Mouse (Mus musculus): ENCODE measurements around the gene Magi2. TPM values are rescaled to one million over a fixed set of nuclear protein-coding genes. Genes with fewer than 3 reads are reported as not detected.

The Magi2 gene
- polyA plus RNA-seq, 1 experiment from 2014 or later = 1.7 TPM

- Histone ChIP-seq H3K36me3 (ENCODE audit: control insufficient read depth, insufficient read depth, low read length) (no peaks in the 10 kb centered on the region), H3K4me3 (ENCODE audit: low read depth, low read length) (no peak overlapping the region), H3K4me2 (no peak overlapping the region), H3K27ac (ENCODE audit: low read depth, low read length) (no peak overlapping the region), H3K27me3 (replicated peaks; ENCODE audit: control insufficient read depth, insufficient read depth, low read length) (no peaks in the 10 kb centered on the region), H3K9me3 (ENCODE audit: control insufficient read depth, low read length) (no peaks in the 10 kb centered on the region), H3K4me1 (replicated peaks; ENCODE audit: control insufficient read depth, insufficient read depth, low read length) (no peaks in the 10 kb centered on the region), H3K9ac (ENCODE audit: low read depth, low read length) (no peak overlapping the region)
- ATAC-seq (replicated peaks; ENCODE audit: low FRiP score) (no peak), DNase-seq (ENCODE audit: low spot score) (no peak)
- WGBS = 66% methylated on average over 11 of the region's 11 CpGs
Measured at GRCm38 (mm10) chr5:20294521-20294920, 1067.7 kb downstream of the Magi2 start.

DNA sequence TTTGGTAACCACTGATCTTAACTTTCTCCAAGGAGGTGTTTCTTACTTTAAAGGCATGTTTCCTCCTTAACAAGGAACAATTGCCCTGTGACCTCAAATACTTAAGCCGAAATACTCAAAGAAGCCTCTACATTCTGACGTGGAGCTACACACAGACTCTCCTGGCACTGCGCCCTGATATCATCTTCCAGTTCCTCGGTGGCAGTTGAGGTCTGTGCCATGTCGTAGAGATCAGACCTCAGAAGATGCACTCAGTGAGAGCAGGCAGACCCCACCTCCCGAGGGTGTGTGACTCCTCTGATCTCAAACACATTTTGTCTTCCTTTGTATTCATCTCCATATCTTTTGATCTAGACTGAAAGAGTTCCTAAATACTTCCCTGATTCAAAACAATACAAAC is 1073.0 kb downstream of the Magi2 start:
- Histone ChIP-seq H3K4me3 (ENCODE audit: low read depth, low read length) (no peak overlapping the region), H3K36me3 (ENCODE audit: control insufficient read depth, insufficient read depth, low read length) (no peaks in the 10 kb centered on the region), H3K9me3 (ENCODE audit: control insufficient read depth, low read length) (no peaks in the 10 kb centered on the region), H3K27ac (ENCODE audit: low read depth, low read length) (no peak overlapping the region), H3K4me1 (replicated peaks; ENCODE audit: control insufficient read depth, insufficient read depth, low read length) (no peaks in the 10 kb centered on the region), H3K4me2 (no peak overlapping the region), H3K27me3 (replicated peaks; ENCODE audit: control insufficient read depth, insufficient read depth, low read length) (no peaks in the 10 kb centered on the region), H3K9ac (ENCODE audit: low read depth, low read length) (no peak overlapping the region)
- no peak for DNase-seq (ENCODE audit: low spot score)
- WGBS = 74% methylated on average over 6 of the region's 6 CpGs
- ATAC-seq (replicated peaks; ENCODE audit: low FRiP score) = no peak

DNA sequence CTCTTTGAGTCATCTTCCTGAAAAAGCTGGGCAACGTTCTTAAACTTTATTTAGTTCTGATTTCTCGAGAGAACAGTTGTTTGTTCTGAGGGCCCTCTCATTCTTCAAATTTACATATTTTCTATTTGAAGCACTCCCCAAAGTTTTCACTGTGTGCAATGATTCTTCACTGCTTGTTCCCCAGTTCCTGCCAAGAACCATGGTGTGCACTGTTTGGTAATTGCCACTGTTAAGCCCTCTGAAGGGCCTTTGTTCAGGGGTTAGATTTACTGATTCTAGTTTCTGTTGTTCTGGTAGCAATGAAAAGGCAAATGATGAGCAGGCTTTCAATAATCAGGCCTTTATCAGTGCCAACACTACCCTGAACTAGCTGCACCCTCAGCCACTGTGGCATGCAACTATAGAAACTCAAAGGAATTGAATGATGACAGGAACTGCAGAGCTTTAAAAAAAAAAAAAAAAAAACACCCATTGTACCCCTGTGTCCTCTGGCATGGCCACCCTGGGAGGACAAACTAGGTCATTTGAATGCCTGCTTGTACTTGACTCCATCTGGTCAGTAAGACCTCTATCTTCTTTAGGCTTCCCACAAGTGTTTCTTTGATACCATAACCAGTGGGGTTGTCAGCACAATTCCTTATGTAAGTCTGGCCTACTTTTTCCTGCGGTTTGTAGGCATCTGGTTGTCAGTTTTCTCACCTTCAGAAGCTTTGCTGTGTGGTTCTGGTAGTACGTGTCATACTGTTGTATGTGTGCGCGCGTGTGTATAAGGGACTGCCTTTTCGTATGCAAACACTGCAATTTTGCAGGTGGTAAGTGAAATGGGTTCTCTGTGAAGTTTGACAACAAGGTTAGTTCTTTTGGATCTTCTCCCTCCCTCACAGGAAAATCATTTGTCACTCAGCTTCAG is 1076.5 kb downstream of the Magi2 start:
- no peaks in the 10 kb centered on the region for H3K36me3 ChIP-seq (ENCODE audit: control insufficient read depth, insufficient read depth, low read length)
- no peak overlapping the region for H3K9ac ChIP-seq (ENCODE audit: low read depth, low read length)
- H3K27ac ChIP-seq (ENCODE audit: low read depth, low read length) = no peak overlapping the region
- DNase-seq (ENCODE audit: low spot score) = no peak
- WGBS = 82% methylated on average over 8 of the region's 8 CpGs
- H3K4me2 ChIP-seq = no peak overlapping the region
- H3K9me3 ChIP-seq (ENCODE audit: control insufficient read depth, low read length) = no peaks in the 10 kb centered on the region
- H3K27me3 ChIP-seq (replicated peaks; ENCODE audit: control insufficient read depth, insufficient read depth, low read length) = no peaks in the 10 kb centered on the region
- ATAC-seq (replicated peaks; ENCODE audit: low FRiP score) = no peak
- H3K4me3 ChIP-seq (ENCODE audit: low read depth, low read length) = no peak overlapping the region
- H3K4me1 ChIP-seq (replicated peaks; ENCODE audit: control insufficient read depth, insufficient read depth, low read length) = no peaks in the 10 kb centered on the region

DNA sequence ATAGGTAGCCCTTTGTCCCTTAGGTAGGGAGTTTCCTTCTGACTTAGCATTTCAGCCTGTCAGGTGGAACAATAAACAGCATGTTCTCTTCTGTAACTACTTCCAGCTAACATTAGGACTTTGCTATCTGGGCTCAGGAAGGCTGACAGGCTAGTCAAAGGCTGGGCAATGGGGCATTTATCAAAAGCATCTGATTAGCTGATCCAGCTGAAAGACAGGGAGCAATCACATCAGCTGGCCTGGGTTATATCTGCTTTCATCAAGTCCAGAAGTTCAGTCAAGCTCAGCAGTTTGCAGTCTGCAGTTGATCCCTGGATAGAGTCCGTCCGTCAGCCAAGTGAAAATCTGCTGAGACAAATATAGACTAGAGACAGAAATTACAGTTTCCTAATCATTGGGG is 1094.1 kb downstream of the Magi2 start:
- Histone ChIP-seq H3K27me3 (replicated peaks; ENCODE audit: control insufficient read depth, insufficient read depth, low read length) (no peaks in the 10 kb centered on the region), H3K9me3 (ENCODE audit: control insufficient read depth, low read length) (no peaks in the 10 kb centered on the region), H3K9ac (ENCODE audit: low read depth, low read length) (no peak overlapping the region), H3K4me2 (no peak overlapping the region), H3K4me1 (replicated peaks; ENCODE audit: control insufficient read depth, insufficient read depth, low read length) (no peaks in the 10 kb centered on the region), H3K27ac (ENCODE audit: low read depth, low read length) (no peak overlapping the region), H3K4me3 (ENCODE audit: low read depth, low read length) (no peak overlapping the region), H3K36me3 (ENCODE audit: control insufficient read depth, insufficient read depth, low read length) (no peaks in the 10 kb centered on the region)
- no peak for DNase-seq (ENCODE audit: low spot score)
- no peak for ATAC-seq (replicated peaks; ENCODE audit: low FRiP score)
- WGBS = 76% methylated on average over 2 of the region's 2 CpGs

- no peaks in the 10 kb centered on the region for H3K27me3 ChIP-seq (replicated peaks; ENCODE audit: control insufficient read depth, insufficient read depth, low read length)
- H3K36me3 ChIP-seq (ENCODE audit: control insufficient read depth, insufficient read depth, low read length) = no peaks in the 10 kb centered on the region
- no peak overlapping the region for H3K27ac ChIP-seq (ENCODE audit: low read depth, low read length)
- H3K4me2 ChIP-seq = no peak overlapping the region
- no peak overlapping the region for H3K4me3 ChIP-seq (ENCODE audit: low read depth, low read length)
- no peak overlapping the region for H3K9ac ChIP-seq (ENCODE audit: low read depth, low read length)
- 67% methylated on average over 2 of the region's 2 CpGs for WGBS
- DNase-seq (ENCODE audit: low spot score) (no peak), ATAC-seq (replicated peaks; ENCODE audit: low FRiP score) (no peak)
- no peaks in the 10 kb centered on the region for H3K9me3 ChIP-seq (ENCODE audit: control insufficient read depth, low read length)
- no peaks in the 10 kb centered on the region for H3K4me1 ChIP-seq (replicated peaks; ENCODE audit: control insufficient read depth, insufficient read depth, low read length)
Measured at GRCm38 (mm10) chr5:20325290-20325689, 1098.5 kb downstream of the Magi2 start.

DNA sequence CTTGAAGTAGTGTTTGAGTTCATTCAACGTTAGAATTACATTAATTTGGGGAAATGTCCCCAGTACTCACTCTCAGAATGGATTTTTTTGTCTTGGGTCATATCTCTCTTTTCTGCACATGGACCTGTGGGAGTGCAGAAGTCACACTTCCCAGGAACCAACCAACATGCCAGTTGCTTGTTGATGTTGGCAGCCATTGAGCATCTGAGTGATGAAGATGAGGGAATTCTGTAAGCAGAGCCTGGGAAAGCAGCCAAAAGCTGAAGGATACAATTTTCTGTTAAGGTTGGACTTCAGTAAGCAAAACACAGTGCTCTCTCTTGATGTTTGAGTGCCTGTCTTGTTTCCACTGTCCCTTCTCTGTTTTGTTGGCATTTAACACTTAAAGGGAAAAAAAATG is 1102.1 kb downstream of the Magi2 start:
- Histone ChIP-seq H3K4me3 (ENCODE audit: low read depth, low read length) (no peak overlapping the region), H3K36me3 (ENCODE audit: control insufficient read depth, insufficient read depth, low read length) (no peaks in the 10 kb centered on the region), H3K9ac (ENCODE audit: low read depth, low read length) (no peak overlapping the region), H3K27me3 (replicated peaks; ENCODE audit: control insufficient read depth, insufficient read depth, low read length) (no peaks in the 10 kb centered on the region), H3K4me1 (replicated peaks; ENCODE audit: control insufficient read depth, insufficient read depth, low read length) (no peaks in the 10 kb centered on the region), H3K27ac (ENCODE audit: low read depth, low read length) (no peak overlapping the region), H3K9me3 (ENCODE audit: control insufficient read depth, low read length) (no peaks in the 10 kb centered on the region), H3K4me2 (no peak overlapping the region)
- DNase-seq (ENCODE audit: low spot score) (no peak), ATAC-seq (replicated peaks; ENCODE audit: low FRiP score) (no peak)
- WGBS = 53% methylated on average over 1 of the region's 1 CpGs

- Histone ChIP-seq H3K4me3 (ENCODE audit: low read depth, low read length) (no peak overlapping the region), H3K4me1 (replicated peaks; ENCODE audit: control insufficient read depth, insufficient read depth, low read length) (no peaks in the 10 kb centered on the region), H3K9me3 (ENCODE audit: control insufficient read depth, low read length) (no peaks in the 10 kb centered on the region), H3K4me2 (no peak overlapping the region), H3K27ac (ENCODE audit: low read depth, low read length) (no peak overlapping the region), H3K27me3 (replicated peaks; ENCODE audit: control insufficient read depth, insufficient read depth, low read length) (no peaks in the 10 kb centered on the region), H3K36me3 (ENCODE audit: control insufficient read depth, insufficient read depth, low read length) (no peaks in the 10 kb centered on the region), H3K9ac (ENCODE audit: low read depth, low read length) (no peak overlapping the region)
- ATAC-seq (replicated peaks; ENCODE audit: low FRiP score) = no peak
- DNase-seq (ENCODE audit: low spot score) = no peak
- 79% methylated on average over 3 of the region's 3 CpGs for WGBS
Measured at GRCm38 (mm10) chr5:20330025-20330424, 1103.2 kb downstream of the Magi2 start.

- Histone ChIP-seq H3K9me3 (ENCODE audit: control insufficient read depth, low read length) (no peaks in the 10 kb centered on the region), H3K36me3 (ENCODE audit: control insufficient read depth, insufficient read depth, low read length) (no peaks in the 10 kb centered on the region), H3K4me1 (replicated peaks; ENCODE audit: control insufficient read depth, insufficient read depth, low read length) (no peaks in the 10 kb centered on the region), H3K27me3 (replicated peaks; ENCODE audit: control insufficient read depth, insufficient read depth, low read length) (no peaks in the 10 kb centered on the region), H3K4me3 (ENCODE audit: low read depth, low read length) (no peak overlapping the region), H3K9ac (ENCODE audit: low read depth, low read length) (no peak overlapping the region), H3K27ac (ENCODE audit: low read depth, low read length) (no peak overlapping the region), H3K4me2 (no peak overlapping the region)
- no peak for ATAC-seq (replicated peaks; ENCODE audit: low FRiP score)
- no peak for DNase-seq (ENCODE audit: low spot score)
- WGBS = 47% methylated on average over 4 of the region's 4 CpGs
Measured at GRCm38 (mm10) chr5:20332574-20332973, 1105.7 kb downstream of the Magi2 start.

- H3K27ac ChIP-seq (ENCODE audit: low read depth, low read length) = no peak overlapping the region
Measured at GRCm38 (mm10) chr5:20334549-20334948, 1107.7 kb downstream of the Magi2 start.

More at GRCm38 (mm10) chr5:20334549-20334948, 1107.7 kb downstream of the Magi2 start:
- no peaks in the 10 kb centered on the region for H3K36me3 ChIP-seq (ENCODE audit: control insufficient read depth, insufficient read depth, low read length)
- H3K9ac ChIP-seq (ENCODE audit: low read depth, low read length) = no peak overlapping the region
- ATAC-seq (replicated peaks; ENCODE audit: low FRiP score) = no peak
- no peak overlapping the region for H3K4me3 ChIP-seq (ENCODE audit: low read depth, low read length)
- H3K9me3 ChIP-seq (ENCODE audit: control insufficient read depth, low read length) = no peaks in the 10 kb centered on the region
- H3K4me1 ChIP-seq (replicated peaks; ENCODE audit: control insufficient read depth, insufficient read depth, low read length) = no peaks in the 10 kb centered on the region
- DNase-seq (ENCODE audit: low spot score) = no peak
- H3K4me2 ChIP-seq = no peak overlapping the region
- no peaks in the 10 kb centered on the region for H3K27me3 ChIP-seq (replicated peaks; ENCODE audit: control insufficient read depth, insufficient read depth, low read length)
